Mouse (Mus musculus) lung, adult 2 months (tissue): ENCODE data around the gene Mpg. TPM values are rescaled to one million over a fixed set of nuclear protein-coding genes. Genes with fewer than 3 reads are reported as not detected.

Experiments used
- DNase-seq: peaks from one replicate; pipeline ENCODE4 v3.0.0; 2022
- H3K4me1 ChIP-seq: fragments of 200-500 bp; 2 replicates; pipeline ENCODE4 v1.6.1; 2011; ENCODE audit warnings: low read length; ENCODE audit not compliant: control insufficient read depth, insufficient read depth
- H3K4me3 ChIP-seq: fragments of 200-500 bp; replicated peaks from 2 replicates; pipeline ENCODE3; 2011; ENCODE audit warnings: low read depth, mild to moderate bottlenecking, control low read depth, low read length; ENCODE audit errors: extremely low read depth
- CTCF ChIP-seq: fragments of 200-500 bp; IDR thresholded peaks from 2 replicates; pipeline ENCODE4 v1.5.1; 2011; ENCODE audit warnings: mild to moderate bottlenecking, low read length, control low read depth; ENCODE audit not compliant: insufficient read depth
- POLR2A ChIP-seq: fragments of 200-500 bp; IDR thresholded peaks from 2 replicates; pipeline ENCODE4 v1.6.1; 2011; ENCODE audit warnings: low read depth, mild to moderate bottlenecking, control low read depth, low read length, borderline replicate concordance; ENCODE audit errors: extremely low read depth
- WGBS: fragments of 180-500 bp; shearing (Covaris S2); methylation state at CpG from one replicate; pipeline ENCODE4 v1.1.7; 2018; 5-methylcytosine and 5-hydroxymethylcytosine counted together
- polyA plus RNA-seq: library from polyadenylated mRNA; depleted of rRNA; stranded (reverse); fragments of >200 nt; gene quantifications from 2 replicates; pipeline ENCODE4 v1.2.3, GENCODE M21; 2012

The Mpg gene
- polyA plus RNA-seq, 1 experiment, result 12.4 TPM

- no peak for TF ChIP-seq POLR2A
- no peak for TF ChIP-seq CTCF
- WGBS, result 100% methylated on average over 1 of the region's 1 CpGs
- no peaks in the 10 kb centered on the region for H3K4me1 ChIP-seq
- no peak for DNase-seq
- H3K4me3 ChIP-seq, result no peak overlapping the region
Measured at GRCm38 (mm10) chr11:32253121-32253520, 26.8 kb downstream of the Mpg start.

- 94% methylated on average over 1 of the region's 1 CpGs for WGBS
- no peak for TF ChIP-seq POLR2A
- TF ChIP-seq CTCF, result no peak
- Histone ChIP-seq H3K4me3 (no peak overlapping the region), H3K4me1 (no peaks in the 10 kb centered on the region)
- no peak for DNase-seq
Measured at GRCm38 (mm10) chr11:32256146-32256545, 29.8 kb downstream of the Mpg start.

- H3K4me3 ChIP-seq, result no peak overlapping the region
- no peak for TF ChIP-seq POLR2A
- TF ChIP-seq CTCF, result no peak
- no peak for DNase-seq
- no peaks in the 10 kb centered on the region for H3K4me1 ChIP-seq
- WGBS, result 92% methylated on average over 3 of the region's 3 CpGs
Measured at GRCm38 (mm10) chr11:32256566-32256965, 30.3 kb downstream of the Mpg start.

GRCm38 (mm10) chr11:32262674-32263415 lies 36.5 kb downstream of the Mpg start:
- Histone ChIP-seq H3K4me3 (no peak overlapping the region), H3K4me1 (0 out of 2 replicates have a peak, but pooled peaks cover 2% of the 10 kb centered on the region)
- DNase-seq, result no peak
- 65% methylated on average over 10 of the region's 10 CpGs for WGBS
- TF ChIP-seq CTCF (no peak), POLR2A (no peak)

GRCm38 (mm10) chr11:32265117-32265738 lies 38.9 kb downstream of the Mpg start:
- DNase-seq, result no peak
- TF ChIP-seq POLR2A, result no peak
- 86% methylated on average over 3 of the region's 3 CpGs for WGBS
- Histone ChIP-seq H3K4me3 (no peak overlapping the region), H3K4me1 (0 out of 2 replicates have a peak, but pooled peaks cover 2% of the 10 kb centered on the region)

- 93% methylated on average over 6 of the region's 6 CpGs for WGBS
- no peak overlapping the region for H3K4me3 ChIP-seq
- H3K4me1 ChIP-seq, result 0 out of 2 replicates have a peak, but pooled peaks cover 2% of the 10 kb centered on the region
- DNase-seq, result no peak
- TF ChIP-seq POLR2A, result no peak
- TF ChIP-seq CTCF, result no peak
Measured at GRCm38 (mm10) chr11:32266194-32266593, 39.9 kb downstream of the Mpg start.

- DNase-seq, result no peak
- WGBS, result 19% methylated on average over 6 of the region's 6 CpGs
- TF ChIP-seq POLR2A, result no peak
- TF ChIP-seq CTCF, result no peak
- Histone ChIP-seq H3K4me3 (peak overlapping the region; percentile 82), H3K4me1 (0 out of 2 replicates have a peak, but pooled peaks cover 2% of the 10 kb centered on the region)
Measured at GRCm38 (mm10) chr11:32266776-32267175, 40.5 kb downstream of the Mpg start.

- TF ChIP-seq POLR2A, result peak; percentile 83
- no peak for TF ChIP-seq CTCF
- peak; percentile 94 for DNase-seq
- Histone ChIP-seq H3K4me1 (0 out of 2 replicates have a peak, but pooled peaks cover 2% of the 10 kb centered on the region), H3K4me3 (peak within 1 kb of the TSS; percentile 82)
- under 1% methylated on average over 54 of the region's 54 CpGs for WGBS
Measured at GRCm38 (mm10) chr11:32267188-32267884, 41.0 kb downstream of the Mpg start, which contains the start of gene Nprl3. Gene Nprl3, minus strand, starts transcription at chr11:32267707.

GRCm38 (mm10) chr11:32267964-32268363 lies 41.7 kb downstream of the Mpg start:
- no peak overlapping the region for H3K4me3 ChIP-seq
- TF ChIP-seq CTCF (no peak), POLR2A (no peak)

More at GRCm38 (mm10) chr11:32267964-32268363, 41.7 kb downstream of the Mpg start:
- 20% methylated on average over 5 of the region's 5 CpGs for WGBS
- 0 out of 2 replicates have a peak, but pooled peaks cover under 1% of the 10 kb centered on the region for H3K4me1 ChIP-seq
- peak; percentile 8 for DNase-seq
